Mouse (Mus musculus): ENCODE data around the gene Uchl5.

The Uchl5 gene

DNA sequence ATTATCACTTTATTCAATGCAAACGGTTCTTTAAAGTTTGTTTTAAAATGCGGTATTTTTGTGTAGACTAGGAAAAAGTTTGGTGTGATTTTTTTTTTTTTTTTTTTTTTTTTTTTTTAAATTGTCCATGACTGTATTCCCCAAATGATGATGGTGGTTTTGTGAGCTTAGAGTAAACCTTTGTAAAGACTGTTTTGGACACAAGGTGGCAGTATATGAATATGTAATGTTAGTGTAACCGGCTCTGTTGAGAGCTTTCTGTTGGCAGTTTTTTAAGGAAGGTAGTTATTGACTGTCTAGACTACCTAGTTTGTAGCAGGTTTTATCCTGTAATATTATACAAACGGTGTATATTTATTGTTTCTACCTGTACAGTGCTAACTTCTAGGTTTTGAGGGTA is 26.5 kb downstream of the Uchl5 start:
- peak; percentile 66 for DNase-seq (ENCODE audit: low read depth, low spot score)

DNA sequence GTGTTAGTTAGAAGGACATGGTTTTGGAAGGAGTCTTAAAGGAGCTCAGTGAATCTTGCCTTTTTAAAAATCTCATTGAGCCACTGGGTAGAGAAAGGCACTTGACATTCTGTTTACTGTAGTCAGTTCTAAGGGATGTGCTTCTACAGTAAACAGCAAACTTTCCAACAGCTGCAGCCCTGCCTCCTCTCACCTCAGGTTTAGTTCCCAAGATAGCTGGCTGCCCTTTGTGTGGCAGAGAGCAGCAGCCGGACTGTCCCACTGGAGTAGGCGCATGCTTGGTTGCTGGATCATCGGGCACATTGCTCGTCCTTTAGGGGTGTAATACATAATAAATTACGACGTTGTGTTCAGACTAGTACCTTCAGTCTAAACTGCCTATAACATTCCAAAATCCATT is 32.0 kb downstream of the Uchl5 start:
- no peak for DNase-seq (ENCODE audit: low read depth, low spot score)

DNA sequence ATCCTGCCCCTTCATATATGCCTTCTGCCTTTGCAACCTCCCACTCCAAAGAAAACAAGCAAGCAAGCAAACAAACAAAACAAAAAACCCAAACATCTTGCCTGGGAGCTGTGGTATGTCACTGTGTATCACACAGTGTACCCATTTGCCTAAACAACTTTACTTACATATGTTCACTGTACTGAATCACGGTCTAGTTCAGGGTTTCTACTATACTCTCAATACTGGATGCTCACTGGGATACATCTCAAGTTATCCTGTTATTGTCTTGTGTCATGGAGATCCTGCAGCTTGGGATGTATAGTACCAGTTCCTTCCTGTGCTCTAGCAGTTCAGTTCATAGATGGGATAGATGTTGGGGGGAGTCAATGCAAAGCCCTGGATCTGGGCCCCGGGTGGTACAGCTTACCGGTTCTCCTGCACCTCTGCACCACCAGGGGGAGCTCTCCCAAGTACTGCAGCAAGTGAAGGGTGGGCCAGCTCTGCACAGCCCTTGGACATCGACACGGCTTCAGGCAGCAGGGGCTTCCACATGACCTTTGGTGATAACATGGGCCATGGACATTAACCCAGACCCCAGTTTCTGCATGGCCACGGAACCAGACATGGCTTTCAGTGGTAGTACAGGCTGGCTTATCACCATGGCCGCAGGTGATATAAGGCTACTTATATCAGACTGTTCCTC is 36.7 kb downstream of the Uchl5 start:
- no peak for DNase-seq (ENCODE audit: low read depth, low spot score)

DNA sequence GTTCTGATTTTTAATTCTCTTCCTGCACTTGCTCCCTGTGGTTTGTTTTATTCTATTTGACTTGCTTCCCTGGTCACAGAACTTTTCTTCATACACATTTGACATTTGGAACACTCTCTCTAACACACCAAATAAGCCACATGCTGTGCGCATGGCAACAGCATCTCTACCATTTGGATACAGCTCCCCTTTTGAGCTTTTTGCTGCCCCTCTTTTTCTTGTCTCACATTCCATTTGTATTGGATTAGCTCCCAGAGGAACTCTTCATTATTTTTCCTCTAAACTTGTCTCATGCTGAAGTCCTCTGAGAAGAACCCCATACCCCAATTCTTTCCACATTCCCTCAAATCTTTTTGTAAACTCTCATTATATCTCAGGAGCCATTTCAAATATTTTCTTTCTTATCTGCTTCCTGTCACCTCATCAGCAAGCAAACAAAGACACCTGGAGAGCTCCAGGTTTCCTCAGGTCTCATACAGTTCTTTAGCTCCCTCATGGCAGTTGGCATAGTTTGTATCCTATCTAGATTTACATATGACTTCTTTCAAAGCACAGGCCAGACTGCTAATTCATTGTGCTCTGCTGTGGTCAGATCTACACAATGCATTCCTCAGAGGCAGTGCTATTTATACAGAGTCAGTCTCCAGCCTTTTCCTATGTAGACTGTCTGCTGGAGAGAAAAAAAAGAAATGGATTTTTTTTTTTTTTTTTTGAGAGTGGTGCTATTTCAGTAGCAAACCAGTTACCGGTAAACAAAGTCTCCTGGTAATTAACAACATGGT is 43.2 kb downstream of the Uchl5 start:
- no peak for DNase-seq (ENCODE audit: low read depth, low spot score)

DNA sequence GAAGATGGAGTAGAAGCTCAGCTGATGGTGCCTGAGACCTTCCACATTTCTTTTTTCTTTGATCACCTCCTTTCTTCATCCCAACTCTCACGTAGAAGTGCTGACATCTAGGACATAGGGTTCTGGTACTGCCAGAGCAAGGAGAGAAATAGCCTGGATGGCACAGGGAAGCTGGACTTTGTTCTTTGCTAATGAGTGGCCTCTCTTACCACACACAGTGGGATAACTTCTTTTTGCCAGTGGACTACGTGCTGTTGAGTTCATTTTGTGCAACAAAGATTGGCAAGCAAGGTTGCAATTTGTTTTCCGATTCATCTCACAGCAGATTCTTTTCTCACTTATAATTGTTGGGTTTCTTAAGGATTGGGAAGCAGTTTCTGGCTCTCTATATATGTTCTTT is 45.6 kb downstream of the Uchl5 start:
- no peak for DNase-seq (ENCODE audit: low read depth, low spot score)

DNA sequence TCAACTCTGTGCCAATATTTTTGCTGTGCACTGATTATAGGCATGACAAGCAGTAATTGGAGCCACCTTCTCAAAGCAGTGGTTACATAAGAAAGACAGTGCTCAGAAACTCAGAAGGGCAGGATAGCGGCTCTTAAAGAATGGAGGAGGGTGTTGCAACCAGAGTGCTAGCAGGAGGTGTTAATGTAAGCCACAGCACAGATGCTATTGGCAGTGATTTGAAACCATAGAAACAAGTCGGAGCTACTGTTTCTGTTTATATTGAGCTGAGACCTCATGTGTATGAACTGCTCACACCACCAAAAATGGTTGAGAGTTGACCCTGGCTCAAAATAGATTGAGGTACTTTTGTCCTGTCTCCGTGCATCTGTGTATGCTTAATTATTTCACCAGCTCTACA is 53.6 kb downstream of the Uchl5 start:
- no peak for DNase-seq (ENCODE audit: low read depth, low spot score)

DNA sequence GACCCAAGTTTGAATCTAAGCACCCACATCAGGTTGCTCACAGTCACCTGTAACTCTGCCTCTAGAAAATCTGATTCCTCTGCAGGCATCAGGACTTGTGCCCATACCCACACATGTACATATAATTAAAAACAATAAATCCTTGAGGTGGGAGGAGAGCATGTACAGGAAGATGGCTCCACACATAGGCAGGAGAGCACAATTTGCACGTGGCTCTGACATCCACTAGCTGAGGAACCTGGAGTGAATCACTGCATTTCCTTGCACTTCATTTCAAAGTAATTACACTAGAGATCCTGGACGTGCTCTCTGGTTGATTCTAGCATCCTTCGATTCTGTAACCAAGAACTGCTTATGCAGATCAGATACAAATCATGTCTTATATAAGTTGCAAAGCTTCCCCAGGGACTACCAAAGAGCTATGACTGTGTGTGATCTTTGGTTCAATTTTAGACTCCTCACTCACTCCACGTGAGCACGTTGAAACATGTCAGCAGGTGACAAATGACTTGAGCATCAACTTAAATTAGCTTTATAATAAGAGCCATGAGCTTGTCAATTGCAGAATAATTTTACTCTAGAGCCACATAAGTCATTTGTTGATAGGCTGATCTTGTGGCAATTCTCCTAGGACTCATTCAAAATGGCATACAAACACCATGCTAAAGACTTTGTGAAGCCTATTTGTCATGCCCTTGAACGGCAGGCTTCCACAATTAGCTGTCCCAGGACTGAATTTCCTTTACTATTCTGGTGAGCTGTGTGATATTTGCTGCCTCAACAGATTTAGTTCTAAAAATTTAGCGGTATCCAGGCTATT is 59.5 kb downstream of the Uchl5 start:
- DNase-seq (ENCODE audit: low read depth, low spot score): no peak

DNA sequence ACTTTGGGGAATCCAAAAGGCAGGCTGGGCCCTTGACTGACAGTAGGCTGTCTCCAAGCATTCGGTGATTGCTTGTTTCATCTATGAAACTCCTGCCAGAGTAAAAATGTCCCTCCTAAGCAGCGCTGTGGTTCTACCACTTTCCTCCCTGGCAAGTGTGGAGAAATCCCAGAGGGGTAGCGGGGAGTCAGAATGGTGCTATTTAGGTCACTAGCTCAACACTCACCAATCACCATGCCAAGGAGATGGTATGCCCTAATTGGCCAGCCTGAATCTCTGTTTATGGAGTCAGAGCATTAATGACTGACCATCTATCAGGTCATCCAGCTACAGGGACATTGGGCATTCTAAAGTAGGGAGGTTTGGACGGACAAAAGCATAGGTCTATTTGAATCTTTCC is 60.6 kb downstream of the Uchl5 start:
- no peak for DNase-seq (ENCODE audit: low read depth, low spot score)

DNA sequence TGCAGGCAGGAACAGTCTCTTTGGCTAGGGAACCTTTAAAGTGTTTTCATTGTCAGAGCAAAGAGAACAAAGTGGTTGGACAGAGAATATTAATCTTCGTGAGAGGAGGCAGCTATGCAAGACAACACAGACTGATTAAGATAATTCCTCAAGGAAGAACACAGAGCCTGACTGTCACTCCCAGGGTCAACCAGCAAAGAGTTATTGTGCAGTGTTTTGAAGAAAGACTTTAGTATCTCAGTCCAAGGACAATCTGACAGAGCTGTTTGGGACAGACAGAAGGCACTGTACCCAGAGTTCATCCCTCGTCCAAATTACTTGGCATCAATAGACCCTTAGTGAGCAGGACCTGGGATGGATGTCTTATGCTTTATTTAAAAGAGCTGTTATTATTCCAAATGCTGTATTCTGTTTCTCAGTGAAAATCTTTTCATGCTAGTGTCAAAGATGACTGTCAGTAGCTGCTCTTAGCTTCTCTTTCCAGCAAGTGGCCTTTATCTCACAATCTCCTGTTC is 61.9 kb downstream of the Uchl5 start:
- no peak for DNase-seq (ENCODE audit: low read depth, low spot score)

DNA sequence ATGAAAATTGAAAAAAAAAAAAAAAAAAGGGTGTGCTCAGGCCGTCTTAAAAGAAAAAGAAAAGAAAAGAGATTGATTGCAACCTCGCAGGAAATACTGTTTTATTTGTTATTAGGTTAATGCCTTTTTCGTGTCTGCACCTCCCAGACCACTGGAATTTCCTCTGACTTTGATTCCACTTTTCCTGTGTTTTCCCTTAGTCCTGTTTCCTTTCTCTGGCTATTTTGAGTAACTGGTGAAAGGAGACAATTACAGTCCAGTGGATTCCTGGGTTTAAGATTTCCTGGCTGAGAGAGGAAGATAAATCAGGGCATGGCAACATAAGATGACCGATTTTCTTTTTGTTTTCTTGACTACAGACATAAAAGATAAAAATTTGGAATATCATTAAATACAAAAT is 75.3 kb downstream of the Uchl5 start:
- DNase-seq (ENCODE audit: low read depth, low spot score): no peak

DNA sequence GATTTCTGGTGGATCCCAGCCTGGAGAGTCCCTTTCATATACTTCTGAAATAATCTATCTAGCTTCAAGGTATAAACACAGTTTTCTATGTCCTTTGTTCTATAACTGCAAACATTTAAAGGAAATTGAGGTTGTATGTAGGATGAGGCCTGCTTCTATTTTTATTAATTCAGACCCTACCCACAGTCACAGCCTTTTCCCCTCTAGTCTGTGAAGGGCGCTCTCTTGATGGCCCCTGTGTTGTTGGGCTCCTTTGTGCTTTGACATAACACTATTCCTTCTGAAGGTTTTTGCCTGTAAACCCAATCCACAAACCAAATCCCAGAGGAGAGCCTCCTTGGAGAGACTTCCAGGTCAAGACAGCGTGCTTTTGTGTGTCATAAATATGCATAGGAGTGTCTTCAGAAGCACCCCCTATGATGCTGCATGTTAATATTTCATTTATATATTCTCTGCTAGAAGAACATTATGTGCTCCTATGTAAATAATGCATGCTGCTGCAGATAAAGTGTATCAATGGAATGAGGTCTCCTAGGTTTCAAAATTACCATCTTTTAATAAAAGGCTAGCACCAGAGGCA is 75.8 kb downstream of the Uchl5 start:
- DNase-seq (ENCODE audit: low read depth, low spot score): no peak

DNA sequence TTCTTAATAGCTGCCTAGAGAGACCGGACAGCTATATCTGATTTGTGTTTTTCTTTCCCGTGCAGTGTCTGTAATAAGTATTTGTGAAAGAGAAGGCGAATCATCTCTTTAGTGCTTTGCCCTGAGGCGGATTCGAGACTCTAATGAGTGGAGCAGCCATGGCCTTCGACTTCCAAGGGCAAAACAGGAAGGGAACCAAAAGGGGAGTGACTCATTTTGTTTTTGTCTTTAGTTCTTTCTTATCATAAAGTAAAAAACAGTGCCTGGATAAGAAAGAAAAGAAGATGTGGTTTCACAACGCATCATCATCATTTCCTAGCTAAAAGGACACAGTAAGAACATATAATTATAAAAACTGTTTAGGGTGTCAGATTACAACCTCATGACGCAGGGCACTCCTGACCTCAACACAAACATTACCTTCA is 76.6 kb downstream of the Uchl5 start:
- DNase-seq (ENCODE audit: low read depth, low spot score): no peak

DNA sequence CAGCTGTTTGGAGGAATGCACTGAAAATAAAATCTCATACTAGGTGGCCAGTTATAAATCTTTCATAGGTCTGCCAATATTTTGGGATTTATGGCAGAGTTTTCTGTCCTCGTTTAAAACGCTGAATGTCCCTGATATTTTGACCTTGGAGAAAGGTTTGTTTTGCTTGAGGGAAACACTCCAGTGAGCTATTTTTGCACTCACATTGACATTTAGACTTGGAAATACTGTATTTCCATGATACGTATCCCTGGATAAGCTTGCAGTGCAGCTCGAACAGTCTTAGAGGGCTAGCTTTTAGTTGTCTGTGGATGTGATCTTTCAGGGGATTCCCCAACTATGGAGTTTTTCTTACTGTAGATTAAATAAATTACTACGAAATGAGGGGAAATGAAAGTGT is 78.6 kb downstream of the Uchl5 start:
- DNase-seq (ENCODE audit: low read depth, low spot score): no peak
